Mouse (Mus musculus): ENCODE data around the gene Ctc1. TPM values are rescaled to one million over a fixed set of nuclear protein-coding genes. Genes with fewer than 3 reads are reported as not detected.

Ctc1 gene
- polyA plus RNA-seq, 1 experiment, result 29.1 TPM

DNA sequence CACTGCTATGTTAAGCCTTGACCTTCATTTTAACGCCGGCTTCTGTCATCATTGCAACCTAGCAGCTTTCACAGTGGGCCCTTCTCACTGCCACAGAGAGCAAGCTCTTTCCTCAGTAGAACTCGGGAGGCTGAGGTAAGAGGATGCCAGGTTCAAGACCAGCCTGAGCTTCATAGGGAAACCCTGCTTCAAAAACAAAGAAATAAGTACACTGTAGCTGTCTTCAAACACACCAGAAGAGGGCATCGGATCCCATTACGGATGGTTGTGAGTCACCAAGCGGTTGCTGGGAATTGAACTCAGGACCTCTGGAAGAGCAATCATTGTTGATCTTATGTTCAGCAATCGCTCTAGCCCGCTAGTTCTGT is 65.1 kb downstream of the Ctc1 start:
- H3ac ChIP-seq (ENCODE audit: control insufficient read depth, insufficient read length), result no peak overlapping the region
- H3K79me2 ChIP-seq (ENCODE audit: control insufficient read depth, insufficient read depth), result no peaks in the 10 kb centered on the region
- no peaks in the 10 kb centered on the region for H3K27me3 ChIP-seq (ENCODE audit: control insufficient read depth, insufficient read depth, insufficient read length)
- TF ChIP-seq POLR2A (IDR thresholded peaks at IDR 0.05; ENCODE audit: insufficient read length, low read depth), result no peak
- no peak for TF ChIP-seq TCF3 (IDR thresholded peaks at IDR 0.05; ENCODE audit: insufficient read length, low read depth)
- no peak for TF ChIP-seq REST (IDR thresholded peaks at IDR 0.05; ENCODE audit: insufficient read depth, insufficient read length)
- TF ChIP-seq TCF12 (IDR thresholded peaks at IDR 0.05; ENCODE audit: insufficient read depth, poor library complexity, severe bottlenecking), result no peak
- no peak for TF ChIP-seq SRF (IDR thresholded peaks at IDR 0.05; ENCODE audit: control insufficient read depth, insufficient read length, low read depth)
- no peak for TF ChIP-seq USF1 (IDR thresholded peaks at IDR 0.05; ENCODE audit: low read depth)
- TF ChIP-seq MAX (IDR thresholded peaks at IDR 0.05; ENCODE audit: low read depth), result no peak
- TF ChIP-seq E2F4 (IDR thresholded peaks at IDR 0.05; ENCODE audit: insufficient read depth), result no peak
- TF ChIP-seq MYOG (IDR thresholded peaks at IDR 0.05; ENCODE audit: control insufficient read depth in 1 of 3, insufficient read depth in 1 of 3, insufficient read length in 2 of 3, low read depth in 2 of 3), result no peak
- no peak overlapping the region for H3K4me3 ChIP-seq
- H3K4me2 ChIP-seq (ENCODE audit: low read depth), result no peak overlapping the region
- no peaks in the 10 kb centered on the region for H3K36me3 ChIP-seq (ENCODE audit: control insufficient read depth, insufficient read depth)

GRCm38 (mm10) chr11:69081613-69082012 is 65.9 kb downstream of the Ctc1 start:
- Histone ChIP-seq H3K27me3 (ENCODE audit: control insufficient read depth, insufficient read depth, insufficient read length) (no peaks in the 10 kb centered on the region), H3ac (ENCODE audit: control insufficient read depth, insufficient read length) (no peak overlapping the region), H3K4me2 (ENCODE audit: low read depth) (no peak overlapping the region), H3K36me3 (ENCODE audit: control insufficient read depth, insufficient read depth) (no peaks in the 10 kb centered on the region), H3K79me2 (ENCODE audit: control insufficient read depth, insufficient read depth) (no peaks in the 10 kb centered on the region), H3K4me3 (no peak overlapping the region)
- no peak for TF ChIP-seq USF1 (IDR thresholded peaks at IDR 0.05; ENCODE audit: low read depth)

DNA sequence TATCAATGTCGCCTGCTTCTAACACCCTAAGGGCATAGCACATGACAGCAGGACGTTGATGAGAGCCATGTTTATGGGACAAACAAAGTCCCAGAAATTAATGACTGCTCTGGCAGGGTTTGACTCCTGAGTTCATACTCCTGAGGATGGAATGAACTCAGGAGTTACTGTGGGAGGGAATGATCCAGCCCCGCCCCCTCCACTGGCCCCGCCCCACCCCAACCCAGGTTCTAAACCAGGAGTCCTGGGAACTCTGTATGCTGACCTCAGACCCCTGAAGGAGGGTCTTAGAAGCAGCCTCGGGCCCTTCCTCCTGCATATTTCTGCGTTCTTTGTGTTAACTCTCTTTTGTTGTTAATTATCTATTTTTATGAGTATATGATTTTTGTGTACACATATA is 69.9 kb downstream of the Ctc1 start:
- TF ChIP-seq SRF (IDR thresholded peaks at IDR 0.05; ENCODE audit: control insufficient read depth, insufficient read length, low read depth), result no peak
- TF ChIP-seq TCF3 (IDR thresholded peaks at IDR 0.05; ENCODE audit: insufficient read length, low read depth), result no peak
- no peak for TF ChIP-seq TCF12 (IDR thresholded peaks at IDR 0.05; ENCODE audit: insufficient read depth, poor library complexity, severe bottlenecking)
- TF ChIP-seq CEBPB (IDR thresholded peaks at IDR 0.05; ENCODE audit: insufficient read depth, poor library complexity, severe bottlenecking), result no peak
- no peak for TF ChIP-seq USF1 (IDR thresholded peaks at IDR 0.05; ENCODE audit: low read depth)
- TF ChIP-seq POLR2AphosphoS2 (IDR thresholded peaks at IDR 0.05; ENCODE audit: insufficient read length, low read depth), result no peak
- TF ChIP-seq POLR2A (IDR thresholded peaks at IDR 0.05; ENCODE audit: insufficient read length, low read depth), result no peak
- TF ChIP-seq MYOG (IDR thresholded peaks at IDR 0.05; ENCODE audit: control insufficient read depth in 1 of 3, insufficient read depth in 1 of 3, insufficient read length in 2 of 3, low read depth in 2 of 3), result no peak
- TF ChIP-seq MAX (IDR thresholded peaks at IDR 0.05; ENCODE audit: low read depth), result no peak
- TF ChIP-seq E2F4 (IDR thresholded peaks at IDR 0.05; ENCODE audit: insufficient read depth), result no peak
- TF ChIP-seq MYOD1 (IDR thresholded peaks at IDR 0.05; ENCODE audit: control insufficient read depth in 1 of 3, insufficient read length in 2 of 3, low read depth in 2 of 3), result no peak
- Histone ChIP-seq H3ac (ENCODE audit: control insufficient read depth, insufficient read length) (no peak overlapping the region), H3K4me3 (no peak overlapping the region), H3K79me2 (ENCODE audit: control insufficient read depth, insufficient read depth) (peaks cover 26% of the 10 kb centered on the region), H3K27me3 (ENCODE audit: control insufficient read depth, insufficient read depth, insufficient read length) (no peaks in the 10 kb centered on the region), H3K4me2 (ENCODE audit: low read depth) (no peak overlapping the region), H3K36me3 (ENCODE audit: control insufficient read depth, insufficient read depth) (peaks cover 7% of the 10 kb centered on the region)

Other genes with a start within 250 kb of the Ctc1 start
- 36.7 TPM for gene Ndel1, start 144.1 kb upstream of the Ctc1 start, polyA plus RNA-seq (2012; fragmentation: generic; extraction: Trizol)
- gene Rnf222, start 127.4 kb upstream of the Ctc1 start, polyA plus RNA-seq (2012; fragmentation: generic; extraction: Trizol), result not detected
- gene Rpl26, start 114.3 kb upstream of the Ctc1 start, polyA plus RNA-seq (2012; fragmentation: generic; extraction: Trizol), result 695 TPM
- not detected for gene Odf4, start 88.8 kb upstream of the Ctc1 start, polyA plus RNA-seq (2012; fragmentation: generic; extraction: Trizol)
- gene Arhgef15, start 58.4 kb upstream of the Ctc1 start, polyA plus RNA-seq (2012; fragmentation: generic; extraction: Trizol), result 0.49 TPM
- gene Slc25a35, start 47.8 kb upstream of the Ctc1 start, polyA plus RNA-seq (2012; fragmentation: generic; extraction: Trizol), result 2.3 TPM
- gene Rangrf, start 40.7 kb upstream of the Ctc1 start, polyA plus RNA-seq (2012; fragmentation: generic; extraction: Trizol), result 56.4 TPM
- 9.1 TPM for gene Pfas, start 7.5 kb upstream of the Ctc1 start, polyA plus RNA-seq (2012; fragmentation: generic; extraction: Trizol)
- gene Aurkb, start 29.7 kb downstream of the Ctc1 start, polyA plus RNA-seq (2012; fragmentation: generic; extraction: Trizol), result 28.2 TPM
- 27.2 TPM for gene Borcs6, start 43.8 kb downstream of the Ctc1 start, polyA plus RNA-seq (2012; fragmentation: generic; extraction: Trizol)
- gene Tmem107, start 54.9 kb downstream of the Ctc1 start, polyA plus RNA-seq (2012; fragmentation: generic; extraction: Trizol), result 29.5 TPM
- 51.8 TPM for gene Vamp2, start 72.6 kb downstream of the Ctc1 start, polyA plus RNA-seq (2012; fragmentation: generic; extraction: Trizol)
- 8.9 TPM for gene Per1, start 79.3 kb downstream of the Ctc1 start, polyA plus RNA-seq (2012; fragmentation: generic; extraction: Trizol)
- gene Hes7, start 104.5 kb downstream of the Ctc1 start, polyA plus RNA-seq (2012; fragmentation: generic; extraction: Trizol), result 0.28 TPM
- 0.78 TPM for gene 9130213A22Rik, start 106.7 kb downstream of the Ctc1 start, polyA plus RNA-seq (2012; fragmentation: generic; extraction: Trizol)
- gene Aloxe3, start 110.0 kb downstream of the Ctc1 start, polyA plus RNA-seq (2012; fragmentation: generic; extraction: Trizol), result 0.01 TPM
- not detected for gene Alox12b, start 141.1 kb downstream of the Ctc1 start, polyA plus RNA-seq (2012; fragmentation: generic; extraction: Trizol)
- not detected for gene Alox8, start 181.9 kb downstream of the Ctc1 start, polyA plus RNA-seq (2012; fragmentation: generic; extraction: Trizol)
- gene Gucy2e, start 221.1 kb downstream of the Ctc1 start, polyA plus RNA-seq (2012; fragmentation: generic; extraction: Trizol), result not detected

Measured in myocyte (in vitro differentiated cells).